Mouse (Mus musculus) limb, embryonic 15.5 days (tissue): ENCODE data around the gene Crkl. TPM values are rescaled to one million over a fixed set of nuclear protein-coding genes. Genes with fewer than 3 reads are reported as not detected.

Source experiments
- ATAC-seq: fragments of 200-750 bp; cut with Nextera tagmentation; 2 replicates; pipeline ENCODE4 v1.8.0; 2017; ENCODE audit warnings: low read depth, moderate TSS enrichment; ENCODE audit not compliant: insufficient number of reproducible peaks, low FRiP score, low TSS enrichment
- H3K27ac ChIP-seq: fragments of 300-500 bp; sonication (generic); 2 replicates; pipeline ENCODE4 v1.5.1; 2015; ENCODE audit warnings: moderate library complexity, mild to moderate bottlenecking, inconsistent platforms
- H3K27me3 ChIP-seq: fragments of 300-500 bp; sonication (generic); 2 replicates; pipeline ENCODE4 v1.6.1; 2015; ENCODE audit warnings: inconsistent platforms
- H3K36me3 ChIP-seq: fragments of 300-500 bp; sonication (generic); 2 replicates; pipeline ENCODE4 v1.6.1; 2015; ENCODE audit warnings: inconsistent platforms
- H3K4me1 ChIP-seq: fragments of 300-500 bp; sonication (generic); 2 replicates; pipeline ENCODE4 v1.6.1; 2015; ENCODE audit warnings: inconsistent platforms
- H3K4me2 ChIP-seq: fragments of 300-500 bp; sonication (generic); 2 replicates; pipeline ENCODE4 v1.6.1; 2015; ENCODE audit warnings: mild to moderate bottlenecking, inconsistent platforms
- H3K4me3 ChIP-seq: fragments of 300-500 bp; sonication (generic); 2 replicates; pipeline ENCODE4 v1.5.1; 2015; ENCODE audit warnings: mild to moderate bottlenecking, inconsistent platforms
- H3K9ac ChIP-seq: fragments of 300-500 bp; sonication (generic); 2 replicates; pipeline ENCODE4 v1.6.1; 2015; ENCODE audit warnings: inconsistent platforms
- H3K9me3 ChIP-seq: fragments of 300-500 bp; sonication (generic); 2 replicates; pipeline ENCODE4 v1.6.1; 2016; ENCODE audit warnings: inconsistent platforms
- WGBS: fragments of 180-500 bp; shearing (Covaris S2); methylation state at CpG from one replicate; pipeline ENCODE4 v1.1.7; 2015; 5-methylcytosine and 5-hydroxymethylcytosine counted together
- polyA plus RNA-seq: library from polyadenylated mRNA; unstranded; fragments of >200 nt; fragmentation: Nextera tagmentation; extraction: Ambion mirVana; gene quantifications from 2 replicates; pipeline ENCODE4 v1.2.1, GENCODE M21; 2015

The Crkl gene
- polyA plus RNA-seq, 1 experiment from 2014 or later: 69.5 TPM

DNA sequence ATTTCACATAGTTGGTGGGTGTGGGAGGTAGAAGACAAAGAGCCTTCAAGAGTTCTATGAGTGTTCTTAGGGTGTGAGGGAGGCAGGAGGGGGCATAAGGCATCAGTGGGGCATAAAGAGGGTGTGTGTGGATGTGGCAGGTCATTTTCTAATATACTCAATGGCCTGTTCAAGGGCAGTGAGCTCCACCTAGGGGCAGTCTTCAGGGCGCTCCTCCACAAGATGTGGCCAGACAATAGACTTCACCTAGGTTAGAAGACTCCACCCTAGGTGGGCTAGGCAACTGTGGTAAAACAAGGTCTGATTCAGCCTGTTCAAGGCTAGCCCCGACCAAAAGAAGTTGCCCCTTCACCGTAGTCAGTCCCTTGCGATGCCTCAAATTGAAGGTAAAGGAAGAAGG is 80.5 kb downstream of the Crkl start:
- H3K4me3 ChIP-seq: no peak overlapping the region
- 55% methylated on average over 4 of the region's 4 CpGs for WGBS
- no peak overlapping the region for H3K27ac ChIP-seq
- no peaks in the 10 kb centered on the region for H3K27me3 ChIP-seq
- H3K4me2 ChIP-seq: no peak overlapping the region
- peaks cover 18% of the 10 kb centered on the region for H3K4me1 ChIP-seq
- H3K9ac ChIP-seq: no peak overlapping the region
- no peak for ATAC-seq
- H3K9me3 ChIP-seq: no peaks in the 10 kb centered on the region
- peaks cover 20% of the 10 kb centered on the region for H3K36me3 ChIP-seq

- Histone ChIP-seq H3K27ac (no peak overlapping the region), H3K4me2 (no peak overlapping the region), H3K9ac (no peak overlapping the region), H3K27me3 (no peaks in the 10 kb centered on the region), H3K36me3 (peaks cover 15% of the 10 kb centered on the region), H3K4me3 (no peak overlapping the region), H3K4me1 (peaks cover 18% of the 10 kb centered on the region), H3K9me3 (no peaks in the 10 kb centered on the region)
- ATAC-seq: no peak
- WGBS: 72% methylated on average over 14 of the region's 14 CpGs
Measured at GRCm38 (mm10) chr16:17532676-17533329, 81.0 kb downstream of the Crkl start.

GRCm38 (mm10) chr16:17536584-17536983 is 84.8 kb downstream of the Crkl start:
- Histone ChIP-seq H3K36me3 (no peaks in the 10 kb centered on the region), H3K27me3 (peaks cover 5% of the 10 kb centered on the region; the same call in 1 of the 2 replicates), H3K4me3 (no peak overlapping the region), H3K9me3 (no peaks in the 10 kb centered on the region), H3K4me2 (no peak overlapping the region), H3K27ac (no peak overlapping the region), H3K4me1 (peaks cover 4% of the 10 kb centered on the region), H3K9ac (no peak overlapping the region)
- ATAC-seq: no peak
- 92% methylated on average over 3 of the region's 3 CpGs for WGBS

Other genes starting within 250 kb of the Crkl start
- 313 and 321 TPM in 2 replicates for gene Ube2l3, start 249.3 kb upstream of the Crkl start, polyA plus RNA-seq
- gene Rimbp3, start 243.4 kb upstream of the Crkl start, polyA plus RNA-seq: 0.27 and 0.32 TPM in 2 replicates
- 4.1 and 4.7 TPM in 2 replicates for gene Hic2, start 218.4 kb upstream of the Crkl start, polyA plus RNA-seq
- gene Tmem191c, start 175.9 kb upstream of the Crkl start, polyA plus RNA-seq: 10.1 and 10.2 TPM in 2 replicates
- 0.68 and 1.1 TPM in 2 replicates for gene Serpind1, start 120.6 kb upstream of the Crkl start, polyA plus RNA-seq
- 18.1 and 20.5 TPM in 2 replicates for gene Snap29, start 46.0 kb upstream of the Crkl start, polyA plus RNA-seq
- gene Pi4ka, start 45.7 kb upstream of the Crkl start, polyA plus RNA-seq: 26.0 and 30.7 TPM in 2 replicates
- gene Aifm3, start 37.6 kb downstream of the Crkl start, polyA plus RNA-seq: 0.36 and 2.7 TPM in 2 replicates
- 84.2 and 97.8 TPM in 2 replicates for gene Lztr1, start 56.7 kb downstream of the Crkl start, polyA plus RNA-seq
- gene Thap7, start 79.1 kb downstream of the Crkl start, polyA plus RNA-seq: 63.2 and 72.4 TPM in 2 replicates
- gene Lrrc74b, start 109.3 kb downstream of the Crkl start, polyA plus RNA-seq: 0.25 TPM in 1 of 2 replicates, not detected in the other
- 0.99 and 1.8 TPM in 2 replicates for gene P2rx6, start 109.9 kb downstream of the Crkl start, polyA plus RNA-seq
- gene Slc7a4, start 131.2 kb downstream of the Crkl start, polyA plus RNA-seq: 9.9 and 11.2 TPM in 2 replicates
- gene Smpd4, start 167.4 kb downstream of the Crkl start, polyA plus RNA-seq: 26.0 and 26.8 TPM in 2 replicates
- 6.1 and 7.6 TPM in 2 replicates for gene Ccdc74a, start 194.5 kb downstream of the Crkl start, polyA plus RNA-seq